Mouse (Mus musculus): ENCODE data around the gene Obsl1.

DNA sequence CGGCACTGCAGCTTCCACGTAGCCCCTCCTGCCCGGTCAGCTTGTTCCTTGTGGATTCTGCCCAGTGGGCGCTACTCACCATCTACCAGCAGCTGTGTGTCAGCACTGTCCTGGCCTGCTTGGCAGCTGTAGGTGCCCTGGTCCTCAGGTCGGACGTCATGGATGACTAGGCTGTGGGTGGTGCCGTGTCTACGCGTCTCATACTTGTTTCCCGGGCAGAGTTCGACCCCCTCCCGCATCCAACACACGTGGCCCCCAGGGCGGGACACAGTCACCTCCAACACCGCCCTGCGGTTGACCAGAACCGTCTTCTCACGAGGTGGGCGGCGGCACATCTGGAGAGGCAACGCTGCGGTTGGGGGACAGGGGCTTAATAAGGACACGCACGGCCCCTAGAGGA lies 19.7 kb downstream of the Obsl1 start:
- TF ChIP-seq CTCF (IDR thresholded peaks at IDR 0.05; ENCODE audit: control insufficient read depth, insufficient read depth, low read length) (no peak), POLR2A (IDR thresholded peaks at IDR 0.05; ENCODE audit: borderline replicate concordance, control insufficient read depth, low read depth, low read length) (no peak)
